Mouse (Mus musculus): ENCODE data around the gene 1700017B05Rik. TPM values are rescaled to one million over a fixed set of nuclear protein-coding genes. Genes with fewer than 3 reads are reported as not detected.
A peak's percentile ranks its signal among the peaks of the same experiment; 100 is the strongest.
"Not testable (repeated sequence)": the region's sequence is repeated elsewhere in the genome, so short reads cannot be mapped to it uniquely, and the experiment has no call there.

1700017B05Rik gene
- 14.1 and 16.9 TPM in 2 replicates for polyA plus RNA-seq (2015; fragmentation: Nextera tagmentation; extraction: Ambion mirVana)

DNA sequence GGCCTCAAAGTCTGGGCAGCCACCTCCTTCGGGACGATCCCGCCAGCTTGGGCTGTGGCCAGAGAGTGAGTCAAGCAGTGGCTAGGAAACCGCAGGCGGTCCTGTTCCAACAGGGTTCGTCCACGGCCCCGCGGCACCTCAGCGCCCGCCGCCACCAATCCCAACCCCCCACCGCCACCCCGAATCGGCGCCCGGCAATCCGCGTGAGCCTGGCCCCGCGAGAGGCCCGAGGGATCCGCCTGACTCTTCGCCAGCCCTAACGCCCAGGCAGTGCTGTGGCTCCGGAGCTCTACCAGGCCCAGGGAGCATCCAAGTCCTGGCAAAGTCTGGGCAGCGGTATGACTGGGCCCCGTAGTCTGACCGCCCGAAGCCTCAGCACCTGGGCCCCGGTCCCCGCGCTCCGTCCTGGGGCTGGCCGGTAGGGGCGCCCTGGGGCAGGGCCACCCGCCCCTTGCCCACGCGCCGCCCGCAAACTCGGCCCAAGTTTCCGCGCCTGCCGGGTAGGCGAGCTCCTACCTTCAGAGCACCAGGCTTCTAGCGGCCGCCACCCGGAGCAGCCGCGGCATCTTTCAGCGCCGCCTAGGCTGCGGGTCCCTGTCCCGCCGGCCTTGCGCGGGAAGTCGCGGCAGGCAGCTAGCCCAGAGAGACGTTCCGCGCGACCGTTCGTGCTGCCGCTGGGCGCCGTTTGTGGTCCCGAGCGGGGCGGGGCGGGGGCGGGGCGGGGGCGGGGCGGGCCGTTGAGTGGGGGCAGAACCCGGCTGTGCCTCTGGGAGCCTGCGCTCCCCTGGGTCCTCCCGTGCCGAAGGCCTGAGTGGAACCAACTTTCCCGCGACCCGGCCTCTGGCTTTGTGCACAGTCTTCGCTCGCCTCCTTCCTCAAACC, at the start of gene 1700017B05Rik:
Gene 1700017B05Rik, minus strand, starts transcription at position 700 of the 882 bp plus-strand sequence.
- no peaks in the 10 kb centered on the region for H3K27me3 ChIP-seq (ENCODE audit: control insufficient read depth, insufficient read depth, low read depth, low read length)

DNA sequence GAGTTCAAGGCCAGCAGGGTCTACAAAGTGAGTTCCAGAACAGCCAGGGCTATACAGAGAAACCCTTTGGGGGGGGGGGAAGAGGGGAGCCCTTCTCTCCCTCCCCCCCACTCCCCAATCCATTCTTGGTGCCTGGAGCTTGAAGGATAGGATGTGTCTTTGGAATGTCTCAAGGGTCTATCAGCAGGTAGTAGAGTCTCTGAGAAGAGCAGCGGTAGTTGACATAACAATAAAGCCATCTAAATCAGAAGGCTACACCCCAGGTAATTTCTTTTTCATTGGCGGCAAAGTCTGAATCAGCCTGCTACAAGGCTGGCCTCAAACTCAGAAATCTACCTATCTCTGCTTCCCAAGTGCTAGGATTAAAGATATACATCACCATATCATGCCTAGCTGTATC, 48.5 kb upstream of the 1700017B05Rik start:
- ATAC-seq (ENCODE audit: low read depth) = no peak
- H3K9me3 ChIP-seq (replicated peaks; ENCODE audit: control insufficient read depth, low read length) = no peaks in the 10 kb centered on the region
- WGBS (ENCODE audit: insufficient replicate concordance) = 80% methylated on average over 2 of the region's 2 CpGs
- H3K36me3 ChIP-seq (ENCODE audit: control insufficient read depth, insufficient read depth) = no peaks in the 10 kb centered on the region
- H3K4me3 ChIP-seq (ENCODE audit: low read depth, low read length) = no peak overlapping the region
- no peak overlapping the region for H3K27ac ChIP-seq (ENCODE audit: low read length)
- no peaks in the 10 kb centered on the region for H3K27me3 ChIP-seq (ENCODE audit: control insufficient read depth, insufficient read depth, low read depth, low read length)
- H3K4me1 ChIP-seq (ENCODE audit: control insufficient read depth, low read depth, low read length) = peaks cover 5% of the 10 kb centered on the region
- H3K9ac ChIP-seq (ENCODE audit: low read depth, low read length) = no peak overlapping the region
- no peak overlapping the region for H3K4me2 ChIP-seq (ENCODE audit: low read depth, low read length)

More for the DNA sequence above, at the start of gene 1700017B05Rik:
- peak; percentile 87 for ATAC-seq (ENCODE audit: low read depth)
- peak within 1 kb of the TSS; percentile 83 for H3K27ac ChIP-seq (ENCODE audit: low read length)
- H3K4me1 ChIP-seq (ENCODE audit: control insufficient read depth, low read depth, low read length) = peaks cover 28% of the 10 kb centered on the region
- no peaks in the 10 kb centered on the region for H3K9me3 ChIP-seq (replicated peaks; ENCODE audit: control insufficient read depth, low read length)
- peak within 1 kb of the TSS; percentile 92 for H3K4me2 ChIP-seq (ENCODE audit: low read depth, low read length)
- peak within 1 kb of the TSS; percentile 90 for H3K4me3 ChIP-seq (ENCODE audit: low read depth, low read length)
- H3K36me3 ChIP-seq (ENCODE audit: control insufficient read depth, insufficient read depth) = peaks cover 20% of the 10 kb centered on the region
- WGBS (ENCODE audit: insufficient replicate concordance) = under 1% methylated on average over 78 of the region's 87 CpGs
- H3K9ac ChIP-seq (ENCODE audit: low read depth, low read length) = peak within 1 kb of the TSS; percentile 97

- Histone ChIP-seq H3K27me3 (ENCODE audit: control insufficient read depth, insufficient read depth, low read depth, low read length) (no peaks in the 10 kb centered on the region), H3K36me3 (ENCODE audit: control insufficient read depth, insufficient read depth) (no peaks in the 10 kb centered on the region), H3K4me1 (ENCODE audit: control insufficient read depth, low read depth, low read length) (peaks cover 7% of the 10 kb centered on the region), H3K9me3 (replicated peaks; ENCODE audit: control insufficient read depth, low read length) (no peaks in the 10 kb centered on the region), H3K4me2 (ENCODE audit: low read depth, low read length) (no peak overlapping the region), H3K4me3 (ENCODE audit: low read depth, low read length) (no peak overlapping the region), H3K27ac (ENCODE audit: low read length) (no peak overlapping the region), H3K9ac (ENCODE audit: low read depth, low read length) (no peak overlapping the region)
- 69% methylated on average over 4 of the region's 4 CpGs for WGBS (ENCODE audit: insufficient replicate concordance)
- no peak for ATAC-seq (ENCODE audit: low read depth)
These were observed 46.9 kb upstream of the 1700017B05Rik start for GRCm38 (mm10) chr9:57309353-57309752.

DNA sequence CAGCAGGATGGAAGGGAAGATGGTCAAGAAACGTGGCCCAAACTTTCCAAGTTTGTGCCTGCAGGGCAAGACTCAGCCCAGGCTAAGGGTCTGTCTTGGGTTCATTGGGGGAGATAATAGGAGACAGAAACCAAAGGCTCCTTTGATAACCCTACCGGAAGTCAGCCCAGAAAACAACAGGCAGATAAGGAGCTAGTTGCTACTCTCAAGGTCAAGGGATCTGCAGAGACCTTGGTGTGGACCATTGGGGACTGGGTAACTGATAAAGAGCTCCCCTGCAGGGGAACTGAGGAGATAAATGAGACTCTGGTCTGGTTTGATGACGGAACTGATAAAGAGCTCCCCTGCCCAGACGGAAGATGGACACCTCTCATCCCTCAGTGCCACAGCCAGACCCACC, 45.0 kb upstream of the 1700017B05Rik start:
- no peak overlapping the region for H3K27ac ChIP-seq (ENCODE audit: low read length)
- H3K27me3 ChIP-seq (ENCODE audit: control insufficient read depth, insufficient read depth, low read depth, low read length) = no peaks in the 10 kb centered on the region
- H3K36me3 ChIP-seq (ENCODE audit: control insufficient read depth, insufficient read depth) = no peaks in the 10 kb centered on the region
- 24% methylated on average over 4 of the region's 4 CpGs for WGBS (ENCODE audit: insufficient replicate concordance)
- H3K9ac ChIP-seq (ENCODE audit: low read depth, low read length) = no peak overlapping the region
- no peak overlapping the region for H3K4me2 ChIP-seq (ENCODE audit: low read depth, low read length)
- peaks cover 23% of the 10 kb centered on the region for H3K4me1 ChIP-seq (ENCODE audit: control insufficient read depth, low read depth, low read length)
- peak; percentile 42 for ATAC-seq (ENCODE audit: low read depth)
- no peaks in the 10 kb centered on the region for H3K9me3 ChIP-seq (replicated peaks; ENCODE audit: control insufficient read depth, low read length)
- H3K4me3 ChIP-seq (ENCODE audit: low read depth, low read length) = no peak overlapping the region

DNA sequence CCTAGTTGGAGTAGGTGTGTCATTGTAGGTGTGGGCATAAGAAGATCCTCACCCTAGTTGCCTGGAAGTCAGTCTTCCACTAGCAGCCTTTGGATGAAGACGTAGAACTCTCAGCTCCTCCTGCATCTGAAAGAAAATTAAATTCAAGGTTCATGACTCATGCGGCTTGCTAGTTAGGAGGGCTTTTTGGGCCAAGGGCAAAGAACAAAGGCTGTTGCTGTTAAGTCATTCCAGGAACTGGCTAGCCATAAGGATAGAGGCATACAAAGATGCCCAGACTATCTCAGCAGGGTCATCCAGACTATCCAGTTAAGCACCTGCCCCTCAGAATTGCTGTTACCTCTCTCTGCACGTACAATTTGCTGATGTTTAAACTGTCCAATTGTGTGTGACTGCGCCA, 42.3 kb upstream of the 1700017B05Rik start:
- not testable (repeated sequence) for H3K9ac ChIP-seq (ENCODE audit: low read depth, low read length); H3K4me2 ChIP-seq (ENCODE audit: low read depth, low read length); H3K27ac ChIP-seq (ENCODE audit: low read length); H3K4me3 ChIP-seq (ENCODE audit: low read depth, low read length); H3K27me3 ChIP-seq (ENCODE audit: control insufficient read depth, insufficient read depth, low read depth, low read length); H3K36me3 ChIP-seq (ENCODE audit: control insufficient read depth, insufficient read depth); ATAC-seq (ENCODE audit: low read depth); H3K9me3 ChIP-seq (replicated peaks; ENCODE audit: control insufficient read depth, low read length)
- 87% methylated on average over 4 of the region's 4 CpGs for WGBS (ENCODE audit: insufficient replicate concordance)
- H3K4me1 ChIP-seq (ENCODE audit: control insufficient read depth, low read depth, low read length) = peaks cover 46% of the 10 kb centered on the region

- 0 out of 2 replicates have a peak overlapping the region, but pooled peaks have one; percentile 26 for H3K27ac ChIP-seq (ENCODE audit: low read length)
These were observed 41.8 kb upstream of the 1700017B05Rik start for GRCm38 (mm10) chr9:57304251-57304650.

GRCm38 (mm10) chr9:57303356-57303755, 40.9 kb upstream of the 1700017B05Rik start:
- 72% methylated on average over 1 of the region's 1 CpGs for WGBS (ENCODE audit: insufficient replicate concordance)
- no peak overlapping the region for H3K4me2 ChIP-seq (ENCODE audit: low read depth, low read length)
- no peak for ATAC-seq (ENCODE audit: low read depth)
- H3K36me3 ChIP-seq (ENCODE audit: control insufficient read depth, insufficient read depth) = no peaks in the 10 kb centered on the region
- no peaks in the 10 kb centered on the region for H3K27me3 ChIP-seq (ENCODE audit: control insufficient read depth, insufficient read depth, low read depth, low read length)
- H3K27ac ChIP-seq (ENCODE audit: low read length) = 0 out of 2 replicates have a peak overlapping the region, but pooled peaks have one; percentile 43
- no peak overlapping the region for H3K4me3 ChIP-seq (ENCODE audit: low read depth, low read length)
- H3K9ac ChIP-seq (ENCODE audit: low read depth, low read length) = no peak overlapping the region
- no peaks in the 10 kb centered on the region for H3K9me3 ChIP-seq (replicated peaks; ENCODE audit: control insufficient read depth, low read length)
- H3K4me1 ChIP-seq (ENCODE audit: control insufficient read depth, low read depth, low read length) = peaks cover 56% of the 10 kb centered on the region

More at GRCm38 (mm10) chr9:57304251-57304650, 41.8 kb upstream of the 1700017B05Rik start:
- Histone ChIP-seq H3K27me3 (ENCODE audit: control insufficient read depth, insufficient read depth, low read depth, low read length) (no peaks in the 10 kb centered on the region), H3K9ac (ENCODE audit: low read depth, low read length) (no peak overlapping the region), H3K4me1 (ENCODE audit: control insufficient read depth, low read depth, low read length) (peaks cover 49% of the 10 kb centered on the region), H3K4me2 (ENCODE audit: low read depth, low read length) (no peak overlapping the region), H3K36me3 (ENCODE audit: control insufficient read depth, insufficient read depth) (no peaks in the 10 kb centered on the region), H3K9me3 (replicated peaks; ENCODE audit: control insufficient read depth, low read length) (no peaks in the 10 kb centered on the region), H3K4me3 (ENCODE audit: low read depth, low read length) (no peak overlapping the region)
- WGBS (ENCODE audit: insufficient replicate concordance) = 73% methylated on average over 2 of the region's 2 CpGs
- no peak for ATAC-seq (ENCODE audit: low read depth)

GRCm38 (mm10) chr9:57300825-57301224, 38.4 kb upstream of the 1700017B05Rik start:
- WGBS (ENCODE audit: insufficient replicate concordance) = 53% methylated on average over 2 of the region's 2 CpGs
- no peak for ATAC-seq (ENCODE audit: low read depth)
- peak overlapping the region; percentile 38; the same call in 1 of the 2 replicates for H3K9ac ChIP-seq (ENCODE audit: low read depth, low read length)

More at GRCm38 (mm10) chr9:57300825-57301224, 38.4 kb upstream of the 1700017B05Rik start:
- no peaks in the 10 kb centered on the region for H3K36me3 ChIP-seq (ENCODE audit: control insufficient read depth, insufficient read depth)
- H3K27me3 ChIP-seq (ENCODE audit: control insufficient read depth, insufficient read depth, low read depth, low read length) = no peaks in the 10 kb centered on the region
- H3K4me2 ChIP-seq (ENCODE audit: low read depth, low read length) = 0 out of 2 replicates have a peak overlapping the region, but pooled peaks have one; percentile 6
- H3K27ac ChIP-seq (ENCODE audit: low read length) = peak overlapping the region; percentile 97
- H3K9me3 ChIP-seq (replicated peaks; ENCODE audit: control insufficient read depth, low read length) = no peaks in the 10 kb centered on the region
- H3K4me3 ChIP-seq (ENCODE audit: low read depth, low read length) = no peak overlapping the region
- H3K4me1 ChIP-seq (ENCODE audit: control insufficient read depth, low read depth, low read length) = peaks cover 70% of the 10 kb centered on the region

All from liver, embryonic 16.5 days (tissue).